Mouse (Mus musculus): ENCODE data around the gene Slc22a5. TPM values are rescaled to one million over a fixed set of nuclear protein-coding genes. Genes with fewer than 3 reads are reported as not detected.

Gene Slc22a5
- polyA plus RNA-seq, 1 experiment from 2014 or later: 11.1 TPM

DNA sequence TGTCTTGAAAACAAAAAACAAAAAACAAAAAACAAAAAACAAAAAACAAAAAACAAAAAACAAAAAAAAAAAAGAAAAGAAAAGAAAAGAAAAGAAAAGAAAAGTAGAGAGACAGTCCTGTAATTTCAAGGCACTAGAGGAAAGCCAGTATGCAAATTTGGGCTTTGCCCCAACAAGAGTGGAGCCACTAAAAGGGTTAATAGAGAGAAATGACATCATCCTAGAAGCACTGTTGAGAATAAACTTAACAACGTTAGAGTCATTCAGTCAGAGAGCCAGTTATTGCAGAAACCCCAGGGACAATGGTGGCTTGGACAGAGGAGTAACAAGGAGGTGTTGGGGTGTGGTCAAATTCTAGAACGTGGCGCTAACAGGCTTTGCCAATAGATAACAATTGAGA is 76.7 kb downstream of the Slc22a5 start:
- Histone ChIP-seq H3K27ac (ENCODE audit: low read depth, low read length) (no peak overlapping the region), H3K4me2 (ENCODE audit: low read length) (no peak overlapping the region), H3K9me3 (replicated peaks; ENCODE audit: control insufficient read depth, low read length) (no peaks in the 10 kb centered on the region), H3K36me3 (ENCODE audit: control insufficient read depth, insufficient read depth, low read length) (no peaks in the 10 kb centered on the region), H3K9ac (ENCODE audit: low read length) (no peak overlapping the region), H3K4me3 (ENCODE audit: low read depth, low read length) (no peak overlapping the region), H3K27me3 (replicated peaks; ENCODE audit: control insufficient read depth, insufficient read depth, low read length) (no peaks in the 10 kb centered on the region), H3K4me1 (ENCODE audit: control insufficient read depth, insufficient read depth, low read length) (no peaks in the 10 kb centered on the region)
- DNase-seq (ENCODE audit: low spot score) (no peak), ATAC-seq (no peak)
- WGBS: 54% methylated on average over 3 of the region's 3 CpGs

Other genes with a start within 250 kb of the Slc22a5 start
- gene Rad50, start 184.3 kb downstream of the Slc22a5 start, polyA plus RNA-seq (2014; fragmentation: Nextera tagmentation; extraction: Ambion mirVana): 10.6 and 11.0 TPM in 2 replicates
- not detected in 2 replicates for gene Il5, start 170.9 kb downstream of the Slc22a5 start, polyA plus RNA-seq (2014; fragmentation: Nextera tagmentation; extraction: Ambion mirVana)
- gene Irf1, start 121.6 kb downstream of the Slc22a5 start, polyA plus RNA-seq (2014; fragmentation: Nextera tagmentation; extraction: Ambion mirVana): 3.0 and 3.8 TPM in 2 replicates
- not detected in 2 replicates for gene Gm17334, start 118.5 kb downstream of the Slc22a5 start, polyA plus RNA-seq (2014; fragmentation: Nextera tagmentation; extraction: Ambion mirVana)
- not detected in 2 replicates for gene Gm12216, start 32.4 kb downstream of the Slc22a5 start, polyA plus RNA-seq (2014; fragmentation: Nextera tagmentation; extraction: Ambion mirVana)
- gene Slc22a21, start 88.7 kb upstream of the Slc22a5 start, polyA plus RNA-seq (2014; fragmentation: Nextera tagmentation; extraction: Ambion mirVana): 1.2 and 2.0 TPM in 2 replicates
- gene Slc22a4, start 136.4 kb upstream of the Slc22a5 start, polyA plus RNA-seq (2014; fragmentation: Nextera tagmentation; extraction: Ambion mirVana): 1.1 TPM in 2 replicates
- 39.3 and 44.8 TPM in 2 replicates for gene Pdlim4, start 177.4 kb upstream of the Slc22a5 start, polyA plus RNA-seq (2014; fragmentation: Nextera tagmentation; extraction: Ambion mirVana)
- 4.9 and 7.2 TPM in 2 replicates for gene P4ha2, start 208.4 kb upstream of the Slc22a5 start, polyA plus RNA-seq (2014; fragmentation: Nextera tagmentation; extraction: Ambion mirVana)